Mouse (Mus musculus) neural tube, embryonic 13.5 days (tissue): ENCODE data around the gene Nkain1. TPM values are rescaled to one million over a fixed set of nuclear protein-coding genes. Genes with fewer than 3 reads are reported as not detected.

Experiments used
- ATAC-seq: fragments of 200-750 bp; cut with Nextera tagmentation; 2 replicates; pipeline ENCODE4 v1.8.0; 2017; ENCODE audit warnings: low read depth, mild to moderate bottlenecking, moderate TSS enrichment, moderate library complexity
- H3K27ac ChIP-seq: fragments of 300-500 bp; sonication (generic); replicated peaks from 2 replicates; pipeline ENCODE4 v1.5.1; 2015; ENCODE audit warnings: moderate library complexity, mild to moderate bottlenecking, inconsistent platforms
- H3K27me3 ChIP-seq: fragments of 300-500 bp; sonication (generic); 2 replicates; pipeline ENCODE4 v1.6.1; 2015; ENCODE audit warnings: mild to moderate bottlenecking, inconsistent platforms
- H3K36me3 ChIP-seq: fragments of 300-500 bp; sonication (generic); 2 replicates; pipeline ENCODE4 v1.6.1; 2015; ENCODE audit warnings: mild to moderate bottlenecking, inconsistent platforms
- H3K4me1 ChIP-seq: fragments of 300-500 bp; sonication (generic); replicated peaks from 2 replicates; pipeline ENCODE4 v1.6.1; 2015; ENCODE audit warnings: inconsistent platforms
- H3K4me2 ChIP-seq: fragments of 300-500 bp; sonication (generic); 2 replicates; pipeline ENCODE4 v1.6.1; 2015; ENCODE audit warnings: inconsistent platforms, mild to moderate bottlenecking, moderate library complexity
- H3K4me3 ChIP-seq: fragments of 300-500 bp; sonication (generic); 2 replicates; pipeline ENCODE4 v1.5.1; 2015; ENCODE audit warnings: mild to moderate bottlenecking, inconsistent platforms
- H3K9ac ChIP-seq: fragments of 300-500 bp; sonication (generic); 2 replicates; pipeline ENCODE4 v1.6.1; 2015; ENCODE audit warnings: moderate library complexity, mild to moderate bottlenecking, inconsistent platforms
- H3K9me3 ChIP-seq: fragments of 300-500 bp; sonication (generic); 2 replicates; pipeline ENCODE4 v1.6.1; 2016; ENCODE audit warnings: inconsistent platforms
- WGBS: fragments of 180-500 bp; shearing (Covaris S2); methylation state at CpG from one replicate; pipeline ENCODE4 v1.1.7; 2015; 5-methylcytosine and 5-hydroxymethylcytosine counted together
- polyA plus RNA-seq: library from polyadenylated mRNA; unstranded; fragments of >200 nt; fragmentation: Nextera tagmentation; extraction: Ambion mirVana; gene quantifications from 2 replicates; pipeline ENCODE4 v1.2.1, GENCODE M21; 2015

Nkain1 gene
- polyA plus RNA-seq, 1 experiment from 2014 or later: 10.6 TPM

- Histone ChIP-seq H3K4me2 (no peak overlapping the region), H3K9ac (no peak overlapping the region), H3K36me3 (no peaks in the 10 kb centered on the region), H3K4me1 (peaks cover 95% of the 10 kb centered on the region), H3K9me3 (no peaks in the 10 kb centered on the region), H3K27ac (peak overlapping the region; percentile 65), H3K27me3 (no peaks in the 10 kb centered on the region), H3K4me3 (no peak overlapping the region)
- ATAC-seq: no peak
- 83% methylated on average over 8 of the region's 8 CpGs for WGBS
Measured at GRCm38 (mm10) chr4:130549189-130549588, 24.8 kb downstream of the Nkain1 start.

- 5% methylated on average over 13 of the region's 13 CpGs for WGBS
- H3K4me3 ChIP-seq: no peak overlapping the region
- no peaks in the 10 kb centered on the region for H3K27me3 ChIP-seq
- peak overlapping the region; percentile 41; the same call in 1 of the 2 replicates for H3K9ac ChIP-seq
- peak overlapping the region; percentile 90 for H3K27ac ChIP-seq
- ATAC-seq: peak; percentile 67
- H3K4me2 ChIP-seq: peak overlapping the region; percentile 23; the same call in 1 of the 2 replicates
- peaks cover 89% of the 10 kb centered on the region for H3K4me1 ChIP-seq
- no peaks in the 10 kb centered on the region for H3K36me3 ChIP-seq
- H3K9me3 ChIP-seq: no peaks in the 10 kb centered on the region
Measured at GRCm38 (mm10) chr4:130546798-130547562, 27.0 kb downstream of the Nkain1 start.

GRCm38 (mm10) chr4:130544392-130544791 lies 29.6 kb downstream of the Nkain1 start:
- Histone ChIP-seq H3K36me3 (no peaks in the 10 kb centered on the region), H3K4me2 (peak overlapping the region; percentile 27), H3K9ac (peak overlapping the region; percentile 49), H3K9me3 (no peaks in the 10 kb centered on the region), H3K4me1 (peaks cover 69% of the 10 kb centered on the region), H3K4me3 (no peak overlapping the region), H3K27me3 (no peaks in the 10 kb centered on the region), H3K27ac (peak overlapping the region; percentile 90)
- peak; percentile 29; the same call in 1 of the 2 replicates for ATAC-seq
- 13% methylated on average over 9 of the region's 9 CpGs for WGBS

GRCm38 (mm10) chr4:130543121-130543520 lies 30.9 kb downstream of the Nkain1 start:
- Histone ChIP-seq H3K4me1 (peaks cover 68% of the 10 kb centered on the region), H3K4me2 (no peak overlapping the region), H3K36me3 (0 out of 2 replicates have a peak, but pooled peaks cover 3% of the 10 kb centered on the region), H3K9ac (no peak overlapping the region), H3K27ac (peak overlapping the region; percentile 90), H3K4me3 (no peak overlapping the region), H3K27me3 (no peaks in the 10 kb centered on the region), H3K9me3 (no peaks in the 10 kb centered on the region)
- 56% methylated on average over 4 of the region's 4 CpGs for WGBS
- ATAC-seq: no peak

GRCm38 (mm10) chr4:130540831-130541230 lies 33.1 kb downstream of the Nkain1 start:
- no peak for ATAC-seq
- Histone ChIP-seq H3K27me3 (no peaks in the 10 kb centered on the region), H3K9ac (no peak overlapping the region), H3K9me3 (no peaks in the 10 kb centered on the region), H3K4me2 (no peak overlapping the region), H3K36me3 (peaks cover 18% of the 10 kb centered on the region), H3K4me3 (no peak overlapping the region), H3K27ac (no peak overlapping the region), H3K4me1 (peaks cover 45% of the 10 kb centered on the region)
- 88% methylated on average over 4 of the region's 4 CpGs for WGBS

GRCm38 (mm10) chr4:130539706-130540105 lies 34.3 kb downstream of the Nkain1 start:
- no peak for ATAC-seq
- Histone ChIP-seq H3K4me3 (no peak overlapping the region), H3K9ac (no peak overlapping the region), H3K27me3 (no peaks in the 10 kb centered on the region), H3K36me3 (peaks cover 27% of the 10 kb centered on the region), H3K4me2 (no peak overlapping the region), H3K4me1 (peaks cover 35% of the 10 kb centered on the region), H3K9me3 (no peaks in the 10 kb centered on the region), H3K27ac (no peak overlapping the region)
- WGBS: 64% methylated on average over 7 of the region's 7 CpGs

- Histone ChIP-seq H3K4me1 (peaks cover 29% of the 10 kb centered on the region), H3K9me3 (no peaks in the 10 kb centered on the region), H3K27ac (0 out of 2 replicates have a peak overlapping the region, but pooled peaks have one; percentile 5), H3K4me2 (no peak overlapping the region), H3K27me3 (no peaks in the 10 kb centered on the region), H3K36me3 (peaks cover 27% of the 10 kb centered on the region), H3K4me3 (no peak overlapping the region), H3K9ac (no peak overlapping the region)
- WGBS: 82% methylated on average over 8 of the region's 8 CpGs
- no peak for ATAC-seq
Measured at GRCm38 (mm10) chr4:130539053-130539452, 34.9 kb downstream of the Nkain1 start.

- Histone ChIP-seq H3K9ac (no peak overlapping the region), H3K4me1 (peaks cover 15% of the 10 kb centered on the region; the same call in 1 of the 2 replicates), H3K9me3 (no peaks in the 10 kb centered on the region), H3K27ac (no peak overlapping the region), H3K36me3 (peaks cover 34% of the 10 kb centered on the region), H3K4me3 (no peak overlapping the region), H3K27me3 (no peaks in the 10 kb centered on the region), H3K4me2 (no peak overlapping the region)
- no peak for ATAC-seq
- WGBS: 96% methylated on average over 7 of the region's 7 CpGs
Measured at GRCm38 (mm10) chr4:130537371-130537770, 36.6 kb downstream of the Nkain1 start.

GRCm38 (mm10) chr4:130535789-130536188 lies 38.2 kb downstream of the Nkain1 start:
- no peak for ATAC-seq
- Histone ChIP-seq H3K9ac (no peak overlapping the region), H3K4me3 (no peak overlapping the region), H3K27ac (no peak overlapping the region), H3K4me1 (peaks cover 21% of the 10 kb centered on the region), H3K27me3 (no peaks in the 10 kb centered on the region), H3K9me3 (no peaks in the 10 kb centered on the region), H3K4me2 (no peak overlapping the region), H3K36me3 (peaks cover 41% of the 10 kb centered on the region)
- 75% methylated on average over 1 of the region's 1 CpGs for WGBS

GRCm38 (mm10) chr4:130533975-130534374 lies 40.0 kb downstream of the Nkain1 start:
- Histone ChIP-seq H3K4me2 (no peak overlapping the region), H3K27ac (no peak overlapping the region), H3K27me3 (no peaks in the 10 kb centered on the region), H3K4me3 (no peak overlapping the region), H3K36me3 (peaks cover 59% of the 10 kb centered on the region), H3K9me3 (no peaks in the 10 kb centered on the region), H3K9ac (no peak overlapping the region), H3K4me1 (peaks cover 11% of the 10 kb centered on the region)
- WGBS: 50% methylated on average over 4 of the region's 4 CpGs
- ATAC-seq: no peak

- Histone ChIP-seq H3K4me3 (no peak overlapping the region), H3K36me3 (peaks cover 59% of the 10 kb centered on the region), H3K27me3 (no peaks in the 10 kb centered on the region), H3K9me3 (no peaks in the 10 kb centered on the region), H3K4me2 (no peak overlapping the region), H3K9ac (no peak overlapping the region), H3K27ac (no peak overlapping the region), H3K4me1 (peaks cover 6% of the 10 kb centered on the region)
- 61% methylated on average over 6 of the region's 6 CpGs for WGBS
- 0 out of 2 replicates have a peak, but pooled peaks have one; percentile 7 for ATAC-seq
Measured at GRCm38 (mm10) chr4:130532347-130532746, 41.6 kb downstream of the Nkain1 start.

- Histone ChIP-seq H3K27ac (no peak overlapping the region), H3K4me2 (peak overlapping the region; percentile 34), H3K36me3 (peaks cover 53% of the 10 kb centered on the region), H3K27me3 (no peaks in the 10 kb centered on the region), H3K4me3 (no peak overlapping the region), H3K9me3 (no peaks in the 10 kb centered on the region), H3K9ac (no peak overlapping the region), H3K4me1 (peaks cover 6% of the 10 kb centered on the region)
- WGBS: 24% methylated on average over 28 of the region's 28 CpGs
- ATAC-seq: peak; percentile 38
Measured at GRCm38 (mm10) chr4:130531645-130532280, 42.2 kb downstream of the Nkain1 start.
